Mouse (Mus musculus): ENCODE data around the gene Fam71d.

Fam71d gene

DNA sequence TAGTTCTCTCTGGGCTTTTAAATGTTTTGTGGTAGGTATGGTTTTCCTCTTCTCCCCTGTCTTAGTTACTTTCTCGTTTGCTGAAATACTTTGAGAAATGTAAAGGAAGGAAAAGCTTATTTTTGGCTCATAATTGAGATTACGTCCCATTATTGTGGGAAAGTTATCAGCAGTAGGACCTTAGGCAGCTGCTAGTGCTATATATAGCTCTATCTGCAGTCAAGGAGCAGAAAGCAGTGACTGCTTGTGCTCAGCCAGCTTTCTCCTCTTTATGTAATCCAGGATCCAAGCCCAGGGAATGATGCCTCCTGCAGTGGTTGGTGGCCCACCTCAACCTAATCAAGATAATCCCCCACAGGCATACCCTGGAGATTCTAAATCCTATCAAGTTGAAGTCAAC is 81.9 kb downstream of the Fam71d start:
- no peak for DNase-seq (ENCODE audit: low spot score)

DNA sequence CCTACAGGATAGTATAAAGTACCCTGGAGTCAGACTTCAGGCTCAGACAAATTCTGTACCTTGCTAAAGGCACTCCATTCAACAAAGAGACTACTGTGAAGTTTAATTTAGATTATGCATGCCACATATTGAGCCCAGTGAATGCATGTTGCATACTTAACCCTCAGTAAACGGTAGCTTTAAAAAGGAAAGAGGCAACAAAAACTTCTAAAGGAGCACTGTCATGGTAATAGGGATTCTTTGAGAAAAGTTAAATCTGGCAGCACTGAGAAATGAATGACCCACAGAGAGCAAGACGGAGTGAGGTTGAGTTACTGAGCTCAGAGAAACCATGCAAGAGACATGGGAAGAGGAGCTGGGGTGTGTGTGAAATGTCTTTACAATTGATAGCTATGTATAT is 86.6 kb downstream of the Fam71d start:
- no peak for DNase-seq (ENCODE audit: low spot score)

DNA sequence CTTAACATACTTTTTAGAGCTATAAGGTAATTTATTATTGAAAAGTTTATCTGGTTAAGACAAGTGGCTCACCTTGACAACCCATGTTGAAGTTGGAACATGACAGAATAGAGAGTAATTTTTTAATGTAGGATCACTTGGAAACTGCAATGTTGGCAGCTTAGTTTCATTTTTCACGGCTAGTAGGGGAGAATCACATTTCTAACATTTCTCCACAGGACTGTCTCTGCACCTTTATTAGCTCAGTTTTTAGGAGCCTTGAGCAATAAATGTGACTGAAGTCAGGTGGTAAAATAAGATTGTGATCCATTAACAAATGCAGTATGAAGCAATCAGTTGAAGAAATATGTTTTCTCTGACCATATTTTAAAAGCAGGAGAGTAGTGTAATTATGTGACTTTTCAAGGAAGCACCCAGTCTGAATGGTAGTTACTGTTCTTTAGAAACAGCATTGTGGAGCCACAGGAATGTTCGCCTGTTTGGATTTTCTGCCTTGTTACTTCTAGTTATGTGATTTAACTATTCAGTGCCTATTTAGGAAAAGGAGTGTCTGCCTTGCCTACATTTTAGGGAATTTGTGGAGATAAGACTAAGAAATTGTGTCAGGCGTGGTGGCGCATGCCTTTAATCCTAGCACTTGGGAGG is 87.2 kb downstream of the Fam71d start:
- no peak for DNase-seq (ENCODE audit: low spot score)

Measured in MN1 (cell line).